Mouse (Mus musculus): ENCODE results near the gene Rnf130.

DNA sequence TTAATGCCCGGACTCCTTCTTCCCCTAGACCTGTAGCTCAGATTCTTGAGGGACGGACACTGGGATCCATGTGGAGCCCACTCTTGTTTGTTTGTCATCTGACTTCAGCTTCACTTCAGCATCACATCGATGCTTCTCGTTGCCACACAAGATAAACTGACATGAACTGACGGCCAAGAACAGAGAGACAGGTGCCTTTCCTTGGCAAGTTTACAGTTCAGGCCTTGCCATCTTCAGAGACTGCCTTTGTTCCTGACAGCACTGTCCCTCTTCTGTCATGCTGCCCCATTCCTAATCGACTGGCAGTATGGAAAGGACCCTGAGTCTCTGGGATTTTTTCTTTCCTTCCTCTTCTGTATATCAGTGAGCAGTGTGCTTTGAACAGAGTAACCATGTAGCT lies 33.9 kb downstream of the Rnf130 start:
- TF ChIP-seq CTCF (IDR thresholded peaks at IDR 0.05; ENCODE audit: borderline replicate concordance, insufficient read depth, low read length): no peak
- no peak for TF ChIP-seq POLR2A (IDR thresholded peaks at IDR 0.05; ENCODE audit: low read depth, low read length)

Data from embryonic fibroblast, embryonic 13.5 days (primary cell).